Mouse (Mus musculus): ENCODE measurements around the gene 4933427D14Rik. TPM values are rescaled to one million over a fixed set of nuclear protein-coding genes. Genes with fewer than 3 reads are reported as not detected.

4933427D14Rik gene
- polyA plus RNA-seq, 1 experiment from 2014 or later = 7.5 TPM

DNA sequence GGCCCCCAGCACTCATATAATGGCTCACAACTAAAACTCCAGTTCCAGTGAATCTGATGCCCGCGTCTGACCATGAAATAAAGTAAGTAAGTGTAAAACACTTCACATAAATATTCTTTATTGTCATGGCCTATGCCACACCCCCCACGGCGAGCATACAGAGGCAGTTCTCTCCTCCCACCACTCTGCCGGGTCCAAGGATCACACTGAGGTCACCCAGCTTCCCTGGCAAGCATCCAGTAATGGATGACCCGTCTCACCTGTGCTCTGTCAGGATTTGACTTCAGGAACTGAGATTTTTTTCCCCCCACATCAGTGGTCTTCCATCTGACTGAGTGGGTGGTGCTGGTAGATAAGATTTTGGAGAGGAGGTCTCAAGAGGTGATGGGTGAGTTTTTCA is 67.1 kb downstream of the 4933427D14Rik start:
- WGBS = 52% methylated on average over 6 of the region's 6 CpGs

DNA sequence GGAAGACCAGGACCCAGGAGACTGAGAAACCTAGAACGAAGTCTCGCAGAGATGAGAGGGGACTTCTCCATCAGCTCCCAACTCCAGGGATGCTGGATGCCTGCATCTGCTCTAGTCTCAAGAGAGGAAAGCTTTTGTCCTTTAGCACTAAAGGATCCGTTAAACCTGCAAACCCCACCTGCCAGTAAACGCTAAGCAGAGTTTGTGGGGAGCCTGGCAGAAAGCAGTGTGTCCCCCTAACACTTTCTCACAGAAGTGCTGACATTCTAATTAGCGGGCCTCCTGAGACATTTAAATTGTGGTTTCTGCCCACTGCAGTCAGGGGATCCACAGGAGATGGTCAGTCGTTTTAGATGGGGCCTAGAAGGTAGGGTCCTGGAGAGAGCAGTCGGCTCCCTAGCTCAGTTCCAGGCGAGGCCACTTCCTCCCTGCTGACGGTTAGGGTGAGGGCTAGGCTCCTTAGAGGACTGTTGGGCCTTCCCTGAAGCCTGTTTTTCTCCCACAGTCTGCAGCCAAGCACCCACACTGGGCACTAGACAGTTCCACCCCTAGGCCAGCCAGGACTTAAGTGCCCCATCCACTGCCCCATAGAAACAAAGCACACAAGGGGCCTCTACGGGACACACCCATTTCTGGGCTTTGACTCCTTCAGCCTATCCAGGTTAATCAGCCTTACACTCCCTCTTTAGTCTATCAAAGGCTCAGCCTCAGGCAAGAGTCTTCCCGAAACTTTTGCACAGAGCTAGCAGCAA is 70.9 kb downstream of the 4933427D14Rik start:
- peaks cover 24% of the 10 kb centered on the region for H3K4me1 ChIP-seq (ENCODE audit: control insufficient read depth, insufficient read depth, low read length)
- peaks cover 27% of the 10 kb centered on the region for H3K27me3 ChIP-seq (ENCODE audit: control insufficient read depth, insufficient read depth, low read length)
- no peak overlapping the region for H3K27ac ChIP-seq (ENCODE audit: low read length)
- H3K4me2 ChIP-seq (ENCODE audit: low read depth, low read length) = peak overlapping the region; percentile 98
- H3K36me3 ChIP-seq (ENCODE audit: control insufficient read depth, insufficient read depth) = no peaks in the 10 kb centered on the region
- H3K4me3 ChIP-seq (ENCODE audit: low read length) = peak overlapping the region; percentile 73
- ATAC-seq (replicated peaks; ENCODE audit: extremely low read depth, insufficient read depth, low FRiP score) = no peak
- H3K9ac ChIP-seq (ENCODE audit: low read length) = peak overlapping the region; percentile 71; the same call in 1 of the 2 replicates
- no peaks in the 10 kb centered on the region for H3K9me3 ChIP-seq (replicated peaks; ENCODE audit: control insufficient read depth, low read length)
- 51% methylated on average over 11 of the region's 11 CpGs for WGBS

More for the DNA sequence above, 67.1 kb downstream of the 4933427D14Rik start:
- Histone ChIP-seq H3K9me3 (replicated peaks; ENCODE audit: control insufficient read depth, low read length) (no peaks in the 10 kb centered on the region), H3K27me3 (ENCODE audit: control insufficient read depth, insufficient read depth, low read length) (peaks cover 17% of the 10 kb centered on the region), H3K4me2 (ENCODE audit: low read depth, low read length) (no peak overlapping the region), H3K27ac (ENCODE audit: low read length) (no peak overlapping the region), H3K4me1 (ENCODE audit: control insufficient read depth, insufficient read depth, low read length) (peaks cover 3% of the 10 kb centered on the region; the same call in 1 of the 2 replicates), H3K36me3 (ENCODE audit: control insufficient read depth, insufficient read depth) (no peaks in the 10 kb centered on the region), H3K4me3 (ENCODE audit: low read length) (no peak overlapping the region), H3K9ac (ENCODE audit: low read length) (no peak overlapping the region)
- no peak for ATAC-seq (replicated peaks; ENCODE audit: extremely low read depth, insufficient read depth, low FRiP score)

- Histone ChIP-seq H3K36me3 (ENCODE audit: control insufficient read depth, insufficient read depth) (no peaks in the 10 kb centered on the region), H3K4me3 (ENCODE audit: low read length) (peak within 1 kb of the TSS; percentile 73), H3K27ac (ENCODE audit: low read length) (no peak within 1 kb of the TSS), H3K27me3 (ENCODE audit: control insufficient read depth, insufficient read depth, low read length) (peaks cover 27% of the 10 kb centered on the region), H3K9ac (ENCODE audit: low read length) (peak within 1 kb of the TSS; percentile 71), H3K9me3 (replicated peaks; ENCODE audit: control insufficient read depth, low read length) (no peaks in the 10 kb centered on the region), H3K4me2 (ENCODE audit: low read depth, low read length) (peak within 1 kb of the TSS; percentile 98), H3K4me1 (ENCODE audit: control insufficient read depth, insufficient read depth, low read length) (peaks cover 31% of the 10 kb centered on the region)
- 1% methylated on average over 90 of the region's 107 CpGs for WGBS
- 0 out of 2 replicates have a peak, but pooled peaks have one; percentile 21 for ATAC-seq (replicated peaks; ENCODE audit: extremely low read depth, insufficient read depth, low FRiP score)
These were observed 71.7 kb downstream of the 4933427D14Rik start, which contains the start of gene Pitpnm3 for GRCm38 (mm10) chr11:72135383-72136158. Gene Pitpnm3 (minus strand): TSS chr11:72135778.

DNA sequence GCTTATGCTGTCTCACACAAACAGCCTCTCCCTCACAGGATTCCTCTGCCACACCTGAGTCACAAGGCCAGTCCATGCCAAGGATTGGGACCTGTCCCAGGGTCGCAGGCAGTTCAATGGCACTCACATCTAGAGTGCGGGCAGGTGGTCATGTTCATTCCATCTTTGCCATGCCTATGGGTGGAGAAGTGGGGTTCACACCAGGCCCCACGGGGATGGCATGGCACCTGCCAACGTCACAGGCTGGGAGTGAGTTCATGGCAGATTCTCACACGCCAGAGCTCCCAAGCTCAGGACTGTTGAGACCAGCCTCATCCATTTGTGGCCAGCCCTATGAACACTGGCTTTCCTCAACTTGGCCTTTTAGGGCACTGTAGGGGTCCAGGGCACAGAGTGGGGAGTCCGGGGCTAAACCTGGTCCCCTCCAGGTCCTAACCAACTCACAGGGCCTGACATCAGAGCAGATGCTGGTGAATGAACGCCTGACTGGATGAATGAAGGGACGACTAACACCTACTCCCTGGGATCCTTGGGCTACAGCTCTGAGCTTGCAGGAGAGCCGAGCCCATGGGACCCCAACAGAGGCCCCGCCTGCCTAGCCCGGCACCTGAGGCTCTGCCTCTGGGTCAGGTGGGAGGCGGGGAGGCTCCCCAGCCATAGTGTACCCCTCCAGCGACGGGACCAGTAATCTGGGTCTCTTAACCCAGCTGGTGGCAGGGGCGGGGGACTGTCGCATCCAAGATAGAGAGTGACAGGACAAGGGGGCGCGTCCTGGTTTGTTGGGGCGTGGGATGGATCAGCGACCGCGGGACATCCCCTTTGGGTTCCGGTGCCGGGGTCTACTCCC is 72.5 kb downstream of the 4933427D14Rik start:
- 22% methylated on average over 24 of the region's 24 CpGs for WGBS
- H3K27me3 ChIP-seq (ENCODE audit: control insufficient read depth, insufficient read depth, low read length) = peaks cover 27% of the 10 kb centered on the region
- H3K4me2 ChIP-seq (ENCODE audit: low read depth, low read length) = peak overlapping the region; percentile 98
- ATAC-seq (replicated peaks; ENCODE audit: extremely low read depth, insufficient read depth, low FRiP score) = no peak
- peak overlapping the region; percentile 71 for H3K9ac ChIP-seq (ENCODE audit: low read length)
- no peaks in the 10 kb centered on the region for H3K36me3 ChIP-seq (ENCODE audit: control insufficient read depth, insufficient read depth)
- no peak overlapping the region for H3K27ac ChIP-seq (ENCODE audit: low read length)
- peak overlapping the region; percentile 73 for H3K4me3 ChIP-seq (ENCODE audit: low read length)
- H3K4me1 ChIP-seq (ENCODE audit: control insufficient read depth, insufficient read depth, low read length) = peaks cover 37% of the 10 kb centered on the region
- no peaks in the 10 kb centered on the region for H3K9me3 ChIP-seq (replicated peaks; ENCODE audit: control insufficient read depth, low read length)

DNA sequence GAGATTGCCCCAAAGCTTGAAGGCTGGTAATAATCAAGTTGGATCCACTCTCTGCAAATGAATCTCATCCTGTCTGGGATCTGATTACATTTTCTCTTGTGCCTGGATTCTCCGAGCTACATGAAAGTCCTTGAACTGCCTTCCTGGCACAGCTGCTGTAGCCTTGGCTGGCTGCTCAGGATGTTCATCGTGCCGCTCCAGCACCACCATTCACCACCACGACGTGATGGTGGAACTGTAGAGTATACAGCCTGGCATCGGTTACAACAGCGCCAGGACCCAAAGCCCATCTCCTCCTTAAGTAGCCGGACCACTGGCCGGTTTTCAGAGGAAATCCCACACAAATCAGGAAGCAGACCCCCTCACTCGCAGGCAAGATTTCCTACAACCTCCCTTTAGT is 74.2 kb downstream of the 4933427D14Rik start:
- Histone ChIP-seq H3K36me3 (ENCODE audit: control insufficient read depth, insufficient read depth) (no peaks in the 10 kb centered on the region), H3K9ac (ENCODE audit: low read length) (no peak overlapping the region), H3K4me1 (ENCODE audit: control insufficient read depth, insufficient read depth, low read length) (peaks cover 42% of the 10 kb centered on the region), H3K27me3 (ENCODE audit: control insufficient read depth, insufficient read depth, low read length) (peaks cover 27% of the 10 kb centered on the region), H3K9me3 (replicated peaks; ENCODE audit: control insufficient read depth, low read length) (no peaks in the 10 kb centered on the region), H3K27ac (ENCODE audit: low read length) (peak overlapping the region; percentile 85), H3K4me2 (ENCODE audit: low read depth, low read length) (no peak overlapping the region), H3K4me3 (ENCODE audit: low read length) (no peak overlapping the region)
- ATAC-seq (replicated peaks; ENCODE audit: extremely low read depth, insufficient read depth, low FRiP score) = no peak
- WGBS = 61% methylated on average over 10 of the region's 10 CpGs

DNA sequence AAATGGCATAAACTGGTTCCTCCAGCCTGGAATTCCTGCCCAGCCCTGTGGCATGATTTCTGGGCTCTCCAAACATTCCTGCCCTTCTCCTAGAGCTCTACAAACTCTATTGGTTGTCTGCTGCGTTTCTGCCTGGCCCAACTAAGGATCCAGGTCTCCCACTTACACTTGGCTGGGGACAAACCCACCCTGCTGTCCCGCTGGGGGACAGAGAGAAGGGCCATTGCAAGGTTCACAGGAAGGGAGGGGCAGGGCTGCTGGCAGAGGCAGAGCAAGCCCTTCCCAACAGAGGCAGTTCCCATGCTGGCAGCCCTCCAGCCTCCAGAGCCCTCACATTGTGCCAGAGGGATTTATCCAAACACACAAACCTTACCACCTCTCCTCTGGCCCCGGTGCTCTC is 75.0 kb downstream of the 4933427D14Rik start:
- peak; percentile 52 for ATAC-seq (replicated peaks; ENCODE audit: extremely low read depth, insufficient read depth, low FRiP score)
- peaks cover 27% of the 10 kb centered on the region for H3K27me3 ChIP-seq (ENCODE audit: control insufficient read depth, insufficient read depth, low read length)
- H3K9ac ChIP-seq (ENCODE audit: low read length) = peak overlapping the region; percentile 18
- no peaks in the 10 kb centered on the region for H3K9me3 ChIP-seq (replicated peaks; ENCODE audit: control insufficient read depth, low read length)
- H3K36me3 ChIP-seq (ENCODE audit: control insufficient read depth, insufficient read depth) = no peaks in the 10 kb centered on the region
- no peak overlapping the region for H3K4me3 ChIP-seq (ENCODE audit: low read length)
- no peak overlapping the region for H3K4me2 ChIP-seq (ENCODE audit: low read depth, low read length)
- 7% methylated on average over 3 of the region's 3 CpGs for WGBS
- H3K4me1 ChIP-seq (ENCODE audit: control insufficient read depth, insufficient read depth, low read length) = peaks cover 42% of the 10 kb centered on the region
- peak overlapping the region; percentile 85 for H3K27ac ChIP-seq (ENCODE audit: low read length)

DNA sequence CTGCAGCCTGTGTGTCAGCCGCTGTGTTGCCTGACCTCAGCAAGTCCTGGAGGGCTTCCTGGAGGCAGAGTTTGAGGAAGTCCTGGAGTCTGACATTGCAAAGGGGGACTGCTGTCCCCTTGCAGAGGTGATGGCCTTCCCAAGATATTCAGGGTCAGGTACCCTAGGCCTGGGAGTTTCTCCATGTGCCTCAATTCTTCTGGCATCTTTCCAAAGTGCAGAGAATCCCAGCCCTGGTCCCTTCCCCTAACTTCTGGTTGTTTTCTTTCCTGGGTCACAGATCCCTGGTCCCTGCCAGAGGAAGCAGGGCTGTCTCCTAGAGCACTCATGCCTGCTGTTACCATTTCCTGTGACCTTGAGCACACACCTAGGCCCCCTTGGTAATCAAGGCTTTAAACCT is 75.6 kb downstream of the 4933427D14Rik start:
- H3K27ac ChIP-seq (ENCODE audit: low read length) = peak overlapping the region; percentile 85
- H3K4me3 ChIP-seq (ENCODE audit: low read length) = no peak overlapping the region
- no peaks in the 10 kb centered on the region for H3K36me3 ChIP-seq (ENCODE audit: control insufficient read depth, insufficient read depth)
- peaks cover 22% of the 10 kb centered on the region for H3K27me3 ChIP-seq (ENCODE audit: control insufficient read depth, insufficient read depth, low read length)
- H3K4me1 ChIP-seq (ENCODE audit: control insufficient read depth, insufficient read depth, low read length) = peaks cover 42% of the 10 kb centered on the region
- no peaks in the 10 kb centered on the region for H3K9me3 ChIP-seq (replicated peaks; ENCODE audit: control insufficient read depth, low read length)
- peak overlapping the region; percentile 18 for H3K9ac ChIP-seq (ENCODE audit: low read length)
- no peak overlapping the region for H3K4me2 ChIP-seq (ENCODE audit: low read depth, low read length)
- no peak for ATAC-seq (replicated peaks; ENCODE audit: extremely low read depth, insufficient read depth, low FRiP score)
- 91% methylated on average over 1 of the region's 1 CpGs for WGBS

DNA sequence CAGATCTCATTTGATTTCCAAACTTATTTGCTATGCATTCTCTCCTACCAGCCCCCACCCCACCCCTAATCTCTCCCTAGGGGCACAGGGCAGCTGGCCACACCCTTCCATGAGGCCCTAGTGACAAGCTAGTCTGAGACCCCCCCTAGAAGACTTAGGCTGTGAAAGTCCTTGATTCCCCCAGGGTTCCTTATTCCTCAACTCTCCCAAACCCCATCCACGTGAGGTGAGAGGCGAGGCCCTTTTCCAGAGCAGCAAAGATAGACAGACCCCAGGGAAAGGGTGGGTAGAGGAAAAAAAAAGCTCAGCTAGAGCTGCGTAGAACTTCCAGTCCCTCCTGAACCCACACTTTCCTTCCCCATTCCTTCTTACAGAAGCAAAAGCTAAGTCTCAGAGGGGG is 76.4 kb downstream of the 4933427D14Rik start:
- no peak overlapping the region for H3K4me2 ChIP-seq (ENCODE audit: low read depth, low read length)

More for the DNA sequence above, 76.4 kb downstream of the 4933427D14Rik start:
- 82% methylated on average over 3 of the region's 3 CpGs for WGBS
- Histone ChIP-seq H3K27ac (ENCODE audit: low read length) (peak overlapping the region; percentile 93), H3K27me3 (ENCODE audit: control insufficient read depth, insufficient read depth, low read length) (peaks cover 14% of the 10 kb centered on the region), H3K9ac (ENCODE audit: low read length) (no peak overlapping the region), H3K4me1 (ENCODE audit: control insufficient read depth, insufficient read depth, low read length) (peaks cover 41% of the 10 kb centered on the region), H3K36me3 (ENCODE audit: control insufficient read depth, insufficient read depth) (no peaks in the 10 kb centered on the region), H3K4me3 (ENCODE audit: low read length) (no peak overlapping the region), H3K9me3 (replicated peaks; ENCODE audit: control insufficient read depth, low read length) (no peaks in the 10 kb centered on the region)
- no peak for ATAC-seq (replicated peaks; ENCODE audit: extremely low read depth, insufficient read depth, low FRiP score)

All from heart, embryonic 16.5 days (tissue).